Mouse (Mus musculus) C2C12 (cell line): Measurements from ENCODE around the gene Zglp1. TPM values are rescaled to one million over a fixed set of nuclear protein-coding genes. Genes with fewer than 3 reads are reported as not detected.

Experiments
- H3K27me3 ChIP-seq: one replicate; pipeline ENCODE4 v1.6.1; 2011; ENCODE audit not compliant: control insufficient read depth, insufficient read depth, insufficient read length
- H3K36me3 ChIP-seq: one replicate; pipeline ENCODE4 v1.6.1; 2011; ENCODE audit not compliant: control insufficient read depth, insufficient read depth
- H3K4me3 ChIP-seq: one replicate; pipeline ENCODE4 v1.5.1; 2011; ENCODE audit warnings: mild to moderate bottlenecking, control low read depth; ENCODE audit not compliant: poor library complexity, insufficient read depth, severe bottlenecking
- H3K79me2 ChIP-seq: one replicate; pipeline ENCODE4 v1.6.1; 2011; ENCODE audit not compliant: control insufficient read depth, insufficient read depth
- H3K79me3 ChIP-seq: one replicate; pipeline ENCODE4 v1.6.1; 2011; ENCODE audit warnings: low read depth, control low read depth
- H3ac ChIP-seq: one replicate; pipeline ENCODE3; 2011; ENCODE audit warnings: low read depth; ENCODE audit not compliant: control insufficient read depth, insufficient read length
- CEBPB ChIP-seq: IDR thresholded peaks from one replicate; pipeline ENCODE4 v1.6.1; 2011; ENCODE audit warnings: low read depth, mild to moderate bottlenecking, control low read depth, moderate library complexity
- CTCF ChIP-seq: IDR thresholded peaks from one replicate; pipeline ENCODE4 v1.5.1; 2011; ENCODE audit not compliant: control insufficient read depth, insufficient read depth, insufficient read length
- FOSL1 ChIP-seq: IDR thresholded peaks from one replicate; pipeline ENCODE4 v1.8.0; 2011; ENCODE audit warnings: mild to moderate bottlenecking, low read length; ENCODE audit not compliant: poor library complexity, insufficient read depth, severe bottlenecking
- MAX ChIP-seq: IDR thresholded peaks from one replicate; pipeline ENCODE4 v1.6.1; 2011; ENCODE audit warnings: mild to moderate bottlenecking, control low read depth
- MYOD1 ChIP-seq: IDR thresholded peaks from one replicate; pipeline ENCODE4 v1.6.1; 2011; ENCODE audit warnings: low read depth; ENCODE audit not compliant: control insufficient read depth, insufficient read length
- MYOG ChIP-seq: IDR thresholded peaks from one replicate; pipeline ENCODE4 v1.6.1; 2011; ENCODE audit not compliant: control insufficient read depth, insufficient read length; ENCODE audit errors: extremely low read depth
- USF1 ChIP-seq: IDR thresholded peaks from one replicate; pipeline ENCODE4 v1.6.1; 2011; ENCODE audit warnings: low read depth, mild to moderate bottlenecking, control low read depth, moderate library complexity
- polyA plus RNA-seq: library from polyadenylated mRNA; unstranded; fragments of >200 nt; fragmentation: generic; extraction: Trizol; gene quantifications from one replicate; pipeline ENCODE4 v1.2.1, GENCODE M21; 2012; ENCODE audit warnings: missing spikeins

The Zglp1 gene
- polyA plus RNA-seq, 1 experiment = 0.43 TPM

- H3K27me3 ChIP-seq = no peaks in the 10 kb centered on the region
- peaks cover 33% of the 10 kb centered on the region for H3K79me3 ChIP-seq
- H3ac ChIP-seq = no peak overlapping the region
- no peak for TF ChIP-seq CTCF
- TF ChIP-seq FOSL1 = no peak
- no peak for TF ChIP-seq MYOD1
- no peak for TF ChIP-seq CEBPB
- H3K36me3 ChIP-seq = peaks cover 15% of the 10 kb centered on the region
- H3K79me2 ChIP-seq = peaks cover 32% of the 10 kb centered on the region
- H3K4me3 ChIP-seq = no peak overlapping the region
These were observed 26.5 kb upstream of the Zglp1 start for GRCm38 (mm10) chr9:21093423-21093822.

- TF ChIP-seq CTCF (no peak), MAX (no peak), CEBPB (no peak), USF1 (no peak), FOSL1 (no peak), MYOG (no peak), MYOD1 (no peak)
- H3K4me3 ChIP-seq = peak within 1 kb of the TSS; percentile 72
- peaks cover 48% of the 10 kb centered on the region for H3K79me2 ChIP-seq
- H3K36me3 ChIP-seq = peaks cover 30% of the 10 kb centered on the region
- no peaks in the 10 kb centered on the region for H3K27me3 ChIP-seq
- H3ac ChIP-seq = peak within 1 kb of the TSS; percentile 69
- peaks cover 44% of the 10 kb centered on the region for H3K79me3 ChIP-seq
These were observed 24.9 kb upstream of the Zglp1 start, which contains the start of the genes Gm38431 and Raver1 for GRCm38 (mm10) chr9:21091707-21092320. Gene Gm38431, minus strand, starts transcription at chr9:21091997. Gene Raver1, minus strand, starts transcription at chr9:21092008.

GRCm38 (mm10) chr9:21090972-21091706, 24.2 kb upstream of the Zglp1 start:
- Histone ChIP-seq H3ac (peak overlapping the region; percentile 69), H3K79me3 (peaks cover 45% of the 10 kb centered on the region)
- TF ChIP-seq MAX = no peak
- TF ChIP-seq MYOG = no peak
- no peak for TF ChIP-seq USF1
- no peak for TF ChIP-seq FOSL1
- TF ChIP-seq CTCF = no peak
- TF ChIP-seq MYOD1 = no peak
- TF ChIP-seq CEBPB = no peak

GRCm38 (mm10) chr9:21090537-21090936, 23.6 kb upstream of the Zglp1 start:
- Histone ChIP-seq H3K27me3 (no peaks in the 10 kb centered on the region), H3K79me2 (peaks cover 61% of the 10 kb centered on the region), H3K79me3 (peaks cover 47% of the 10 kb centered on the region), H3K4me3 (peak overlapping the region; percentile 72), H3K36me3 (peaks cover 36% of the 10 kb centered on the region), H3ac (peak overlapping the region; percentile 53)
- no peak for TF ChIP-seq MYOD1
- no peak for TF ChIP-seq FOSL1
- TF ChIP-seq USF1 = no peak
- TF ChIP-seq MYOG = no peak
- no peak for TF ChIP-seq CEBPB
- no peak for TF ChIP-seq CTCF
- no peak for TF ChIP-seq MAX

More at GRCm38 (mm10) chr9:21090972-21091706, 24.2 kb upstream of the Zglp1 start:
- no peaks in the 10 kb centered on the region for H3K27me3 ChIP-seq
- peak overlapping the region; percentile 72 for H3K4me3 ChIP-seq
- peaks cover 30% of the 10 kb centered on the region for H3K36me3 ChIP-seq
- peaks cover 55% of the 10 kb centered on the region for H3K79me2 ChIP-seq

- H3K36me3 ChIP-seq = peaks cover 74% of the 10 kb centered on the region
- H3K27me3 ChIP-seq = no peaks in the 10 kb centered on the region
- H3K4me3 ChIP-seq = no peak overlapping the region
- TF ChIP-seq MAX = no peak
- TF ChIP-seq CTCF = no peak
- TF ChIP-seq MYOG = no peak
- TF ChIP-seq MYOD1 = no peak
- no peak for TF ChIP-seq FOSL1
- H3ac ChIP-seq = no peak overlapping the region
- H3K79me3 ChIP-seq = peaks cover 24% of the 10 kb centered on the region
- peaks cover 65% of the 10 kb centered on the region for H3K79me2 ChIP-seq
These were observed 16.4 kb upstream of the Zglp1 start for GRCm38 (mm10) chr9:21083324-21083723.

- Histone ChIP-seq H3K79me3 (peaks cover 14% of the 10 kb centered on the region), H3K27me3 (no peaks in the 10 kb centered on the region), H3K36me3 (peaks cover 78% of the 10 kb centered on the region), H3K79me2 (peaks cover 43% of the 10 kb centered on the region), H3K4me3 (no peak overlapping the region), H3ac (no peak overlapping the region)
- no peak for TF ChIP-seq FOSL1
- TF ChIP-seq MAX = no peak
- TF ChIP-seq MYOG = no peak
- no peak for TF ChIP-seq CTCF
- no peak for TF ChIP-seq CEBPB
These were observed 14.2 kb upstream of the Zglp1 start for GRCm38 (mm10) chr9:21081127-21081526.
